Mouse (Mus musculus) ovary, adult 10 weeks (tissue): Measurements from ENCODE around the gene Aen. TPM values are rescaled to one million over a fixed set of nuclear protein-coding genes. Genes with fewer than 3 reads are reported as not detected.

Source experiments
- polyA plus RNA-seq: library from polyadenylated mRNA; stranded (reverse); fragments of 350-450 nt; fragmentation: Illumina TruSeq; extraction: RNeasy Lipid Tissue Mini Kit (QIAGEN cat#74804); gene quantifications from one replicate; pipeline ENCODE4 v1.2.3, GENCODE M21; 2014

The Aen gene
- 17.9 TPM for polyA plus RNA-seq

GRCm38 (mm10) chr7:78895653-78896333, at the start of gene Aen:
Gene Aen, plus strand, starts transcription at chr7:78895854.

DNA sequence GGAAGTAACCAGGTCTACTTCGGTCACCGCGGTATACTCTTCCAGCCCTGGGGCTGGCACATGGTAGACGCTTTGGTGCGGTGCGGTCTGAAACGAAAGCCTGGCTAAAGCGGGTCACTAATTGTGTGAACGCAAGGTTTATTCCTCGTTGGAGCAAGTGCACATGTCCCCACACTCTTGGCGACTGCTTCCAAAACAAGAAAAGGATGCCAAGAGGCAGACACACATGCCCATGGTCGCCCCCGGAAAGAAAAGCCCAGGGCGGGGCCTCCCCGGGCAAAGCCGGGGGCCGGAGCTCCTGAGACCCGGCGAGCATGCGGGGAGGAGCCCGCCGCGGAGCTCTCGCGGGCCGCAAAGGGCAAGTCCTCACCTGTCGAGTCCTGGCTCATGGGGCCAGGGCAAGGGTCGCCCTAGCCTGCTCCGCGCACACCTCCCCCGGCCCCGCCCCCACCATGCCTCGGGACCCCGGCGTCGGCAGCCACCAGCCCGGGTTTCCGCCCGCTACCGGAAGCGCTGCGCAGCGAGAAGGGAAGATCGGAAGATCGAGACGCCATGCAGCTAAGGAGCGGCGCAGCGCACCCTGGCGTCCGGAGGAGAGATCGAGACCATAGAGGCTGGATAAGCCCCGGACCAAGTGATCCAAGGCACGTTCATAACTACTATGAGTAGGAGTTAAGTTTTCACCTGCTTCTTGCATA, 48.8 kb upstream of the Aen start, which contains the start of gene Det1:
Det1 (minus strand) TSS at position 527 of the 698 bp plus-strand sequence.

GRCm38 (mm10) chr7:78912974-78913474, 17.4 kb downstream of the Aen start, which contains the start of gene Isg20:
Gene Isg20, plus strand, starts transcription at chr7:78913424.

Other genes with a start within 250 kb of the Aen start
- gene Ntrk3, start 157.8 kb upstream of the Aen start, polyA plus RNA-seq = 6.4 TPM
- 4.0 TPM for gene Mrps11, start 112.7 kb upstream of the Aen start, polyA plus RNA-seq
- 4.4 TPM for gene Mrpl46, start 112.3 kb upstream of the Aen start, polyA plus RNA-seq
- 4.4 TPM for gene Det1, start 48.6 kb upstream of the Aen start, polyA plus RNA-seq
- gene Isg20, start 17.6 kb downstream of the Aen start, polyA plus RNA-seq = 2.8 TPM
- 0.23 TPM for gene Acan, start 157.6 kb downstream of the Aen start, polyA plus RNA-seq
- 0.20 TPM for gene Hapln3, start 235.2 kb downstream of the Aen start, polyA plus RNA-seq